Mouse (Mus musculus) thymus, postnatal 14 days (tissue): Measurements from ENCODE around the gene Nfatc4.

Experiments used
- DNase-seq: peaks from one replicate; pipeline ENCODE4 v3.0.0; 2021

Gene Nfatc4

DNA sequence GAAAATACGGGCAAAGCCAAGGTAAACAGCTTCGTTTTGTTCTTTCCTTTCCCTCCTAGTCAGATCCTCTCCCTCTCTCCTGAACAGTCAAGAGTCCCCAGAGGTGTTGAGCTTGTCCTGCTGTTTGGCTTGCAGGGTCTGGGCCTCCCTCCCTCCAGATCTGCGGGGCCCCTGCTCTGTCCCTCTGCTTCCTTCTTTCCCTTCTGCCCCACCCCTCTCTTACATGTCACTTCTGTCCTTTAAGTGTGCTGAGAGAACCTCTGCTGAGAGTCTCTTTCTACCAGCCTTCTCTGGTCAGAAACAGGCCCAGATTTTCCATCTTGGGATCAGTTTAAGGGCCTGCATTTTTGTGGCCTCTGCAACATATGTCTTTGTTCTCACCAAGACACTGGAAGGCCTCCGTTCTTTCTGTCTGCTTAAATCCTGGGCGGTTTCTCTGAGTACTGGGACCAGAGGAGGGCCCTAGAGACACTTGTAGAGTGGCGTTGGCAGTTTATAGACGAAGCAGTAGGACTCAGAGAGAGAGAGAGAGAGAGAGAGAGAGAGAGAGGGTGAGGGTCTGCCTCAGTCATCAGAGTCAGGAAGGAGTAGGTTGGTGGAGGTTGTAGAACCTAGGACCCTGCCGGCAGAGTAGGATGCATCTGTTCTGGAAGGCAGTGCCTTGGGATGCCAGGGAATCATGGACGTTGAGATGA, 31.6 kb downstream of the Nfatc4 start:
- DNase-seq: no peak

DNA sequence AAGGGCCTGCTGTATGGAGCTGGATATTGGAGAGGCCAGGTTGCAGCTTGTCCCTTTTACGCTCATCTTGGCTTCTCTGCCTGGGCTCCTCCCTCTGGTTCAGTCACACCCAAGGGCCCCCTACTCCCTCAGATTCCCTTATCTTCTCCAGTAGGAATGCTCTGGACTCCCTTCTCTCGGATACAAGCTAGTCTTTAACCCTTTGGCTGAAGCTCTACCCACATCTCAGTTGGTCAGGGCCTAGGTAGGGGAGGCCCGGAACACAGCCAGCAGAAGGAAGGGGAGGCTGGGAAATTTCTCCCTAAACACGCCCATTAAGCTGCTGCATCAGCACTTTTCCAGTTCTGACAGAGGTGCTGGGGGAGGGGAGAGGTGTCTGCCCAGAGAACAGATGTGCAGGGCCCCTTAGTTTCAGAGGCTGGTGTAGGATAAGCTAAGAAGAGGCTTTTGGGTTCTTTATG, 32.2 kb downstream of the Nfatc4 start:
- DNase-seq: peak; percentile 54

DNA sequence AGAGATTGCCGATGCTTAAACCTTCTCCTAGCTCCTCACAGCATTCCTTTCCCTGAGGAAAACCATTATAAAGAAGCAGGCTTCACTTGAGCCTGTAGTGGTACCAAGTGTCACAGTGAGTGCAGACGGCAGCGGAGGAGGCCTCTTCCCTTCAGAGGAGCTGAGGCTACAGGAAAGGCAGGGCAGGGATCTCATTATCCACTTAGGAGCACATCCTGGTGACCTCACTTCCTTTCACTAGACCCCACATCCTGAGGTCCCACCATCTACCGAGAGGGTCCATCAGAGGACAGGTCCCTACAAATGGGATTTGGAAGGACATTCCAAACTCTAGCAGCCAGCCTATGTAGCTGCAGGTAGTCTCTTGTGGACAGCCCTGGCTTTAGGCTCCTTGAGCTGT, 34.6 kb downstream of the Nfatc4 start:
- DNase-seq: no peak

DNA sequence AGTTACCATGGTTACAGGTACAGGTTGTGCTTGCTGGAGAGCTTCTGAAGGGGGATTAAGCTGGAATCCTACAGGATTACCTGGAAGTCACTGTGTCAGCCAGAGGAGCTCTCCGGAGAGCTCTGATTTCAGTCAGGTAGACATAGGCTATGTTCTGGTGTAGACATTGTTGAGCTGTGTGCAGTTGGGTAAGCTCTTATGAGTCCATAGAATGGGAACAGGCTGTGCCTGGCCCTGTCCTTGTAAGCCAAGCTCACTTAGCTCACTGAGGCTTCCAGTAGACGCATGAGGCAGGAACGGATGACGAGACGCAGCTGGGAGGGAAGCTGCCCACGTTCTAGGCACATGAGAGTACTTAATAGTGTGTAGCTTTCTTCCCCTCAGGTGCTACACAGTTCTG, 39.2 kb downstream of the Nfatc4 start:
- no peak for DNase-seq

DNA sequence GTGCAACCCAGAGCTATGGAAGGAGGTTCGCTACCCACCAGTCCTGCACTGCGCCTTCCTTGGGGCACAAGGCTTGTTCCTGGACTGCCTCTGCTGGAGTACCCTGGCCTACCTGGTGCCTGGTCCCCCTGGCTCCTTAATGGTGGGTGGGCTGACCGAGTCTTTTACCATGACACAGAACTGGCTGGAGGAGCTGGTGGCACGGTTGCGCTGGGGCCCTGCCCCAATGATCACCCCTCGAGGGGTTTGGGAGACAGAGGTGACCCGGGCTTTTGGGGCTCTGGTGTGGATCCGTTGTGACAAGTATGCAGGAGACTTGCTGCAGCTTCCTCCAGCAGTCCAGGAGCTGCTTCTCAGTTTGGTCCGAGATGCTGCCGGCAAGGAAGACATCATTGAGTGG, 40.0 kb downstream of the Nfatc4 start:
- DNase-seq: no peak

DNA sequence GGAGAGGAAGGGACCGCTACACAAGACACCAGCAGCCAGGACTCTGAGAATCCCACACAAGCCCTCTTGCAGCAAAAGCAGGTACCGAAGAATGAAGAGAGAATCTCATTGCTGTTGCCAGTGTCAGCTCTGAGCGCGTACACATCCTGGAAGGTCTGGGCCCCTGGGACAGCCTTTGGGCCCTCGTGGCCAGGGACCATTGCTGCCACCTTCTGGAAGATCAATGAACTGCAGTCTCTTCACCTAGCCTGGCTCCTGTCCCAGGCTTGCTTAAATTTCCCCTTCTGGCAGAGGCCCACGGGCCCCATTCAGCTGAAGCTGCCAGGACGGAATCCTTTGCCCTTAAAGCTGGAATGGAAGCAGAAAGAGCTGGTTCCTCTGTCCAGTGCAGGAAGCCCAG, 40.8 kb downstream of the Nfatc4 start:
- peak; percentile 77 for DNase-seq

DNA sequence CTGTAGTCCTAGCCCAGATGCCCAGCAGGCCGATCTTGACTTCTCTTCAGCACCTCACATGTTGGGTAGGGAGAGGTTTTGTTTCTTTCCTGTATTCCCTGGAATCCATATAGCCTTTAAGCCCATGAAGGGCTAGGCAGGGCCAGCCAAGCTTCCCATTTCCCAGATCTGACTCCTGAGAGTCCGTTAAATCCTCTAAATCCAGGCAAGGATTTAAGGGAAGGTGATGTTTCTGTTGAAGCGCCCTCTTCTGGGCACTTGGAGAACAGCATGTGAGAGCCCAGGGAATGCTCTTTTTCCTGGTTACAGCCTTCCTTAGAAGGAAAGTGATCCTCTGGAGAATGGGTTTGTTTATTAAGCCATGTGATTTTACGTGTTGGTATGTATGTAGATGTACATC, 44.0 kb downstream of the Nfatc4 start:
- no peak for DNase-seq

DNA sequence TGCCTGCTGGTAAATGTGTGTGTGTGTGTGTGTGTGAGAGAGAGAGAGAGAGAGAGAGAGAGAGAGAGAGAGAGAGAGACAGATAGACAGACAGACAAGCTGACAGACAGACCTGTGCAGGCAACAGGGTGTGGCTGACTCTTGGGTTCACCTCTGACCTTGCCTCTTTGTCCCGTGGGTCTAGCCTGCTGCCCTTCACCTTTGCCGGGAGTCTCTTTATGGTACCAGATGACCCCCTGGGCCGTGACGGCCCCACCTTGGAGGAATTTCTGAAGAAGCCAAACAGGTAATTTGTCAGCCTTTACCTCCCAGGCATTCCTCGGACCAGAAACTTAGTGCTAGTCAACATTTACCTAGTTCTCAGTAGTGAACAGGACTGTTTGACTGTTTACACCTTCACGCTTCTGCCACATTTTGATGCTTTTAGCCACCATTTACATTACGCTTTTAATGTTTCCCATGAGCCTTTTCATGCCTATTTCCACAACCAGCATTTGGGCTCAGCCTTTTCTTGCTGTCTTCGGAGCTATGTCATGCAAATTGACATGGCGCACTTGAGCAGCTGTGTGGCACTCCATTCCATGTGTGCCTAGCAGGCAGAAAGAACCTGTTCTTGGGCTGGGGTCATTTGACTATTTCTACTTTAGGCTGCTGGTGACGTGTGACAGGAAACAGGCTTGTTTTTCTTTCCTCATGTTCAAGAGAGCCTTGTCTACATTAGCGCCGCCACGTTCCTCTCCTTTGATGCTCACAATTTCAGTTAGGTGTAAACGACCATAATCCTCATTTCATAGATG, 45.5 kb downstream of the Nfatc4 start:
- no peak for DNase-seq

DNA sequence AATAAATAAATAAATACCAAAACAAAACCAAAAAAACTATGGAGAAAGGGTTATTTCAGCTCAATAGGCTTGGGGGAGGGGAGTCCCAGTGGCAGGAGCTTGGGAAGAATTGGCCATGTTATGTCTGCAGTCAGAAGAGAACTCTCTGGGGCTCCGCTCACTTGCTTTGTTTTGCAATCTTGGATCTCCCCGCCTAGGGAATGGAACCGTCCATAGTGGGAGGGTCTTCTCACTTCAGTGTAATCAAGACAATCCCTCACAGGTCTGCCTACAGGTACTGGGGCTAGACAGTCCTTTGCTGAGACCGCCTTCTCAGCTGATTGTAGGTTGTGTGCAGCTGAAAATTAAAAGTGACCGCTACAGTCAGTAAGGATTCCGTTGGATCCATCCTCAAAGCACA, 46.6 kb downstream of the Nfatc4 start:
- DNase-seq: no peak

DNA sequence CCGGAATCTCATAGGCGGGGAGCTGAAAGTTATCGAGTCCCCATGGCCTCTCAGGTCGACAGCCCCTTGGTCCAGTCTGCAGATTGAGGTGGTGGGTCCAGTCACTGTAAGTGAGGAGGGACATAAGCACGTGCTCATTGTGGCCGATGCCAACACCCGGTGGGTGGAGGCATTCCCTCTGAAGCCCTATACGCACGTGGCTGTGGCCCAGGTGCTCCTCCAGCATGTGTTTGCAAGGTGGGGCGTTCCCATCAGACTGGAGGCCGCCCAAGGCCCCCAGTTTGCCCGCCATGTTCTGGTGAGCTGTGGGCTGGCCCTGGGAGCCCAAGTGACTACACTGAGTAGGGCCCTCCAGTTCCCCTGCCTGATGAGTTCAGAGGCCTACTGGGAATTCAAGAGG, 49.1 kb downstream of the Nfatc4 start:
- DNase-seq: no peak

DNA sequence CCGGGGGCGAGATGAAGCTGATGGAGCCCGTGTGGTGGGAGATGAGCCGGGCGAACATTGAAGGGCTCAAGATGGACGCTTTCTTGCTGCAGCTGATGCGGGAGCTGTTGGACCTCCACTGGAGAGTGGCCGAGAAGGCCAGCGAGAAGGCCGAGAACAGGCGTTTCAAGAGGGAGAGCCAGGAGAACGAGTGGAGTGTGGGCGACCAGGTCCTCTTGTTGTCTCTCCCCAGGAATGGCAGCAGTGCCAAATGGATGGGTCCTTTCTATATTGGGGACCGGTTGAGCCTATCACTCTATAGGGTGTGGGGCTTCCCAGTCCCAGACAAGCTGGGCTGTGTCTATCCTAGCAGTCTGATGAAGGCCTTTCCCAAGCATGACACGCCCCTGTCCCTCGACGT, 49.6 kb downstream of the Nfatc4 start:
- no peak for DNase-seq

DNA sequence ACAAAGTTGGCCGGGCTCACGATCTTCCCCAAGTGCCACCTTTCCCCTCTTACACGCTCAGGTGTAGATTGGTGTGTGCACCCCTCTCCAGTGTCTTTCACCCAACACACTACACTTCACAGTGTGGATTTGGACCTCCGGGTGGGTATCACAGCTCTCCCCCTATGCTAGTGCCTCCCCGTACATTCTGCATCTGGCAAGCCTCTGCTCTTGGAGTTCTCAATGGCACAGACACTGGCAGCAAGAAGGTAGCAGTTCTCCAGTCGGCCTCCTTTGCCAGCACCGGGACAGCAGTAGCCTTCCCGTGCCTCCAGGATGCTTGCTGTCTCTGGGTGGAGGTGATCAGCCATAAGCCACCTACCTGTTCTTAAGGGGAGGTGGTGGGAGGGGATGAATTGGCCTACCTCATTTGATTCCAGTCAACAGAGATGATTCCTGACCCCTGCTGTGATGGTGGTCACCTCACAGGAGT, 50.3 kb downstream of the Nfatc4 start:
- DNase-seq: no peak

DNA sequence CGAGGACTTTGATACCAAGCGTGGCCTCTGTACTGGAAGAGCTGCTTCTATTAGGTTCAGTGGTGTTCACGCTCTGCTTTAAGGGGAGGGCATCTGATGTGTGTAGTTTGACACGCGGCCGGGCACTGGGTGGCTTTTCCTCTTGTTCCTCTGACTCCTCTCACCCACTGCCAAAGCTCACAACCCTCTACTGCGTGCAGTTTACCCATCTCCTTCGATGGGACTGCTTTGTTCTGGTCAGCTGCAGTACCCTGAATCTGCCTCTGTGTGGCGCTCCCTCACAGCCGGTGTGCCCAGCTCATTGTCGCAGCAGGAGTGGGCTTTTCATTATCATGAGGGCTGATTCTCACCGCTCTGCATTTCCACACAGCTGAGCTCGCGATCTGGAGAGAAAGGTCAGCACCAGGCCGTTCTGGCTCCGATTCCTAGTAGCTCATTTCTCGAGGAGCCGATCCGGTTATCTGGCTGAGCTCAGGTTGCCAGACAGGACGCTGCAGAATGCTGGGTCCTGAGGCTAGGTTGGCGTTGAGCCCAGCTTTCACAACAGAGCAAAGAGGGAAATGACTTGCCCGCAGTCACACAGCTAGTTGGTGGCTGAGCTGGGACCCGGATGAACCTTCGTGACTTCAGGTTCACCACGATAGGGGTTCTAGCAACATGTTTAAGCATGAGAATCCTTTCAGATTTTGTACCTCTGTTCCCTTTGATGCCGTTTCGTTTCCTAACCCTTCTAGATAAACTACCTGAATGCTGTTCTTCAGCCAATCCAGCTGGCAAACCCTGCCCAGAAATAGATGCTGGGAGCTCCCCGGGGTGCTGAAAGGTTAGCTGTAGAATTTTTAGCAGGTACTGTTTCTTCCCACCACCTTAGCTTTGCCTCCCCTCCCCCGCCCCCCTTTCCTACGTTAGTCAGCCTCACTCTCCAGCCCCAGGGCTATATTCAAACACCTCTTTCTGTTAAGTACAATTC, 51.1 kb downstream of the Nfatc4 start:
- peak; percentile 76 for DNase-seq

DNA sequence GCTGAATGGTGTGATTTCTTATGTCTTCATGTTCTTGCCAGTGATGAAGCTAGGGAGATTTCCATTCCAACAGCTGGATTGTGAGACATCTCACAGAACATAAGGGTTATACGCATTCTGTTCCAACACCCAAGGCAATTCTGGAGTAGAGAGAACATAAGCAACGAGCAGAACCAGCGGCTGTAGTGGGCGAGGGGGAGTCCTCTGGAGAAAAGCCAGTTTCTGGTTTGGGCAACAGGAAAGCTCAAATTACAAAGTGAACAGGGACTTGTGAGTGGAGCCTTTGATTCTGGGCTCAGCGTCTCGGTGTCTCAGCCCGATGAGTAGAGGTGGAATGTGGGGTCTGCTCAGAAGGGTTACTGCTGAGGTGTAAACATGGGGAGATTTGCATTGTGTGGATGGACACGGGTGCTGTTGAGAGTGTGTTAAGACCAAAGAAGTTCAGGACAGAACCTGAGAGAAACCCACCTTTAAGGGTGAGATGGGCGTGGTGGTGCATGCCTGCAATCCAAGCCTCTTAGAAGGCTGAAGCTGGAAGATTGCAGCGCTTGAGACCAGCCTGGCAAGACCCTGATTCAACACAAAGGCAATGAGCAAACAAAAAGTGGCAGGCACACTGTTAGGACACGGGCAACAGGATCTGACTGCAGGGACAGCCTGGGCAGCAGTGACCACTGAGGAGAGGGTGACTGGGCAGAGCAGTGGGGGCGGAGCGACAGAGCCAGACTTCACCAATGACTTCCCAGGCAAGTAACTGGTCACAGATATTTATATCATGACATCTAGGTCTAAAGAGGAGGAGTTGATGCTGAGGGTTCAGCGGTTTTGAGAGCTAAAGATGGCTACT, 54.7 kb downstream of the Nfatc4 start:
- no peak for DNase-seq

DNA sequence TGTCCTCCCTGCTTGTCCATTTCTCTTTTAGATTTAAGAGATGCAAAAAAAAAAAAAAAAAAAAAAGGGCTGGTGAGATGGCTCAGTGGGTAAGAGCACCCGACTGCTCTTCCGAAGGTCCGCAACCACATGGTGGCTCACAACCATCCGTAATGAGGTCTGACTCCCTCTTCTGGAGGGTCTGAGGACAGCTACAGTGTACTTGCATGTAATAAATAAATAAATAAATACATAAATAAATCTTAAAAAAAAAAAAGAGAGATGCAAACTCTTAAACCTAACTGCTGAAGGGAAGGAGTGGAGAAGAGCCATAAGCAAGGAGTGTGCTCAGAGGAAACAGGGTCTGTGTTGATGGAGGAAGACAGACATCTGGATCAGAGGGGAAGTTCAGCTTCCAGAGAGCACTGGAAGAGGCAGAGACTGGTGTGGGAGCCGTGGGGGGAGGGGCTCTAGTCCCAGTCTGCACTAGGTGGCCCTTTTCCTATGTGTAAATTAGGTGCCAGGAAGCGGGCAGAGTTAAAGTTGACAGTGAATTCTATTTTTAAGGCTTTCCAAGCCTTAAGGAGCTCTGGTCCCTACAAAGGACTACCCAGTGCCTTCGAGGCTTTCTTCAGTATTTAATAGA, 55.5 kb downstream of the Nfatc4 start:
- DNase-seq: no peak

DNA sequence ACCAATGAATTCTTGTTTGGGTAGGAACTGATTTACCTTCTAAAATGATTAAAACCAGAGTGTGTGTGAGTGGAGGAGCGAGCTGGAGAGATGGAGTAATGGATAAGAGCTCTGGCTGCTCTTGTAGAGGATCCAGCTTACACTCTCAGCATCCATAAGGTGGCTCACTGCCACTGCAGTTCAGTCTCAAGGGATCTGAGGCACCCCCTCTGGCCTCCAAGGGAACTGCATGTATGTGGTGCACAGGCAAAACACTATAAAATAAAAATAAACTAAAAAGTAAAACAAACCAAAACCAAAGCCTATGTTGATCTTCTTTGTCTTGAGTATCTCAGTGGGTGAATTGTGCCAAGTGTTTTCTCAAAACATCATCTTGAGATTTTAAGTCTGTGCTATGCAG, 56.7 kb downstream of the Nfatc4 start:
- DNase-seq: peak; percentile 85

DNA sequence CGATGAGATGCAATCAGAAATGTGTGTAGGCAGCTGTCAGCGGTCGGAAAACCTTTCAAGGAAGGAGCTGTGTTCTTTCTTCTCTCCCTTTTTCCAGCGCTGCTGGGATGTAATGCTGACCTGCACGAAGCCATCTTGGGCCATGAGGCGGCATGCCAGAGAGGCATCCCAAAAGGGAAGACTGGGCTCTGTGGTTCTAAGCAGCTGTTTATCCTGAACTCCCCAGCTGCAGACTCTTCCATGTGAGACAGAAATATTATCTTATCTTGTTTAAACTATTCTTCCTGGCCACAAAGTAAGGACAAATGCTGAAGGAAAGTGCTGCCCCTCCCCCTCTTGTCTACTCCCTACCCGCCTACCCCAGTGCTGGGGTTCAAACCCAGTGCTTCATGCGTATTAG, 58.0 kb downstream of the Nfatc4 start:
- DNase-seq: no peak

DNA sequence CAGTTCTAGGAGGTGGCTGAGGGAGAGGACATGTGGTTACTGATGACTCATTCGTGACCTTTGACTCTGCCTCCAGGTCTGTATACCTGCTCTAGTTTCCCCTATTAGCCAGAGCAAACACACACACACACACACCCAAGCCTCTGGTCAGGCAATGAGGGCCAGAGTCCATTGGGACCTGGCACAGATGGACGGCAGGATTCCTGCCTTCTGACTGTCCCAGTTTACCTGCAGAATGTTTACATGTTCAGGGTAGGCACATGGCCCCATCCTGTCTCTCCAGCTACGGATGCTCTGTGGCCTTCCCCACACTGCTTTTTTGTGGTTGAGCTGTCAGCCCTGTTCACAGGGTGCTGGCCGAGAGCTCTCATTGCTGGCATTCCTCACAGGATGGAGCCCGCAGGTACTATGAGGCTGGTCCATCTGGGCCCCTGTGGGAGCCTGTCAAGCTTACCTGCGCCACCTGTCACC, 59.3 kb downstream of the Nfatc4 start:
- DNase-seq: no peak

DNA sequence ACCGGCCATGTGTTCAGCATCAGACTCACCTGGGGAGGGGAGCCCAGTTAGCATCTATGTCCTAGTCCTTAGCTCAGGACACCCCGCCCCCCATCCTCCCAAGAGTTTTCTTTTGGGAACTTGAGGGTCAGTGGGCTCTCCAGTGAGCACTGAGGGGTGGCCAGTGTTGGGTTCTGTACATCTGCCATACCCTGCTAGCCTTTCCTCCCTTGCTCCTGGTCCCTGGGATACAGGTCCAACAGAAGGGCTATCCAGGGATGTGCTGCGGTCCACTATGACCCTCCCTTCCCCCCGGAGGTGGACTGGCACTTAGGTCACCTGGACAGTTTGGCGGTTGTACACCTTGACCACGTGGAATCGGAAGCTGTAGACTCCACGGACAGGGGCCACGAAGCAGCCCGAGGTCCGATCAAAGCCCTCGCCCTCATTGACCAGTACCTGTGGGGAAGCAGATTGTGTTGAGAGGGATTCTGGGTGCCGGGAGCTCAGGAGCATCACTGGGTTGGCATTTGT, 60.3 kb downstream of the Nfatc4 start:
- no peak for DNase-seq
